Mouse (Mus musculus) megakaryocyte progenitor cell, adult 5-6 weeks (primary cell): ENCODE measurements at regions not wholly inside any gene's neighbourhood (a gene's known extent, or its start where the extent isn't known, plus 50 kb on each side); places are given as distances from the start of the nearest gene placed in this dataset.

Experiments used
- ATAC-seq: replicated peaks from 2 replicates; pipeline ENCODE4 v1.8.0; 2016; ENCODE audit warnings: mild to moderate bottlenecking, moderate TSS enrichment, inconsistent platforms; ENCODE audit not compliant: poor library complexity

GRCm38 (mm10) chr9:41697611-41698467 is 426.3 kb downstream of the Sorl1 start:
- no peak for ATAC-seq

GRCm38 (mm10) chr9:41697160-41697559 is 426.9 kb downstream of the Sorl1 start:
- ATAC-seq: no peak

GRCm38 (mm10) chr9:41682911-41683310 is 441.2 kb downstream of the Sorl1 start:
- ATAC-seq: no peak

- no peak for ATAC-seq
Observed at GRCm38 (mm10) chr9:41675656-41676055, 448.4 kb downstream of the Sorl1 start.

GRCm38 (mm10) chr9:41672958-41673357 is 451.1 kb downstream of the Sorl1 start:
- no peak for ATAC-seq

- ATAC-seq: no peak
Observed at GRCm38 (mm10) chr9:41668741-41669140, 455.4 kb downstream of the Sorl1 start.

- ATAC-seq: no peak
Observed at GRCm38 (mm10) chr9:41665000-41665685, 459.0 kb downstream of the Sorl1 start.

- ATAC-seq: no peak
Observed at GRCm38 (mm10) chr9:41660576-41660975, 463.5 kb downstream of the Sorl1 start.

GRCm38 (mm10) chr9:41660011-41660410 is 464.1 kb downstream of the Sorl1 start:
- ATAC-seq: no peak

GRCm38 (mm10) chr9:41631564-41632205 is 470.2 kb upstream of the Ubash3b start:
- ATAC-seq: no peak

- no peak for ATAC-seq
Observed at GRCm38 (mm10) chr9:41621341-41621740, 459.8 kb upstream of the Ubash3b start.

GRCm38 (mm10) chr9:41614002-41614401 is 452.5 kb upstream of the Ubash3b start:
- ATAC-seq: no peak

- no peak for ATAC-seq
Observed at GRCm38 (mm10) chr9:41612802-41613550, 451.5 kb upstream of the Ubash3b start.

- no peak for ATAC-seq
Observed at GRCm38 (mm10) chr9:41612452-41612795, 450.9 kb upstream of the Ubash3b start.

GRCm38 (mm10) chr9:41611534-41612451 is 450.3 kb upstream of the Ubash3b start:
- ATAC-seq: 0 out of 2 replicates have a peak, but pooled peaks have one; percentile 31

GRCm38 (mm10) chr9:41610347-41610746 is 448.9 kb upstream of the Ubash3b start:
- ATAC-seq: no peak

- ATAC-seq: no peak
Observed at GRCm38 (mm10) chr9:41606136-41606535, 444.6 kb upstream of the Ubash3b start.

GRCm38 (mm10) chr9:41604916-41605315 is 443.4 kb upstream of the Ubash3b start:
- ATAC-seq: no peak

- ATAC-seq: no peak
Observed at GRCm38 (mm10) chr9:41600778-41601177, 439.3 kb upstream of the Ubash3b start.

GRCm38 (mm10) chr9:41599874-41600273 is 438.4 kb upstream of the Ubash3b start:
- no peak for ATAC-seq
